In genomic region chr5:114407810-114408209, GRCm38 (mm10) we compare ENCODE assay signal across 18 mouse cellular contexts.
"Had no signal": no experiment of that assay in that cellular context is flagged by ENCODE, and none has a peak within 500 bp of the region (broad histone marks: within the 10 kb centered on the region; RNA-seq: fewer than 3 reads in every experiment).

No protein-coding gene starts in this region.

- H3K4me3 ChIP-seq: left cerebral cortex, adult 2 months; limb, embryonic 12.5 days; liver, embryonic 13.5 days; megakaryocyte, embryonic 14.5 days; midbrain, embryonic 15.5 days; neural tube, embryonic 12.5 days had no signal

- H3K4me1 ChIP-seq: limb, embryonic 12.5 days; midbrain, embryonic 15.5 days; neural tube, embryonic 12.5 days had no signal

- H3K4me2 ChIP-seq: limb, embryonic 12.5 days; liver, embryonic 13.5 days; midbrain, embryonic 11.5 days; midbrain, embryonic 15.5 days; neural tube, embryonic 12.5 days had no signal

- H3K9me3 ChIP-seq: limb, embryonic 12.5 days; liver, embryonic 13.5 days; megakaryocyte, embryonic 14.5 days; midbrain, embryonic 15.5 days; neural tube, embryonic 12.5 days had no signal

- H3K27ac ChIP-seq: left cerebral cortex, adult 2 months; limb, embryonic 12.5 days; liver, embryonic 13.5 days; macrophage; midbrain, embryonic 15.5 days; neural tube, embryonic 12.5 days had no signal

- H3K9ac ChIP-seq: limb, embryonic 12.5 days; liver, embryonic 13.5 days; liver, postnatal 0 days; midbrain, embryonic 15.5 days; neural tube, embryonic 12.5 days had no signal

- H3K27me3 ChIP-seq: limb, embryonic 12.5 days; liver, embryonic 13.5 days; megakaryocyte, embryonic 14.5 days; midbrain, embryonic 15.5 days; neural tube, embryonic 12.5 days had no signal

- DNase-seq: kidney, adult 9 months; kidney, postnatal 10 days; liver; liver, embryonic 13.5 days; liver, postnatal 0 days; retina, postnatal 1 day; right cerebral cortex, postnatal 4 days; spleen, adult 18-20 months; thymus, adult 18-20 months; thymus, postnatal 14 days had no signal

- ATAC-seq: intestine, embryonic 16.5 days; liver, postnatal 0 days; midbrain, embryonic 15.5 days had no signal
